Mouse (Mus musculus) MEL (cell line): ENCODE measurements at regions not wholly inside any gene's neighbourhood (a gene's known extent, or its start where the extent isn't known, plus 50 kb on each side); places are given as distances from the start of the nearest gene placed in this dataset.

Source experiments
- DNase-seq: peaks from one replicate; pipeline ENCODE4 v3.0.0; 2011; ENCODE audit warnings: low read depth, low spot score
- H3K27ac ChIP-seq: 2 replicates; pipeline ENCODE4 v1.5.1; 2012; ENCODE audit warnings: low read depth, mild to moderate bottlenecking, control low read depth, low read length, moderate library complexity; ENCODE audit not compliant: control insufficient read depth
- H3K27me3 ChIP-seq, 2 experiments: fragments of 150-350 bp in 1 of 2; sonication (generic) in 1 of 2; 2 replicates each; pipeline ENCODE4 v1.6.1; 2012; ENCODE audit warnings: low read length in 2 of 2, mild to moderate bottlenecking in 2 of 2, improper control_type of control experiment in 1 of 2, moderate library complexity in 1 of 2; ENCODE audit not compliant: insufficient read depth in 2 of 2, control insufficient read depth in 1 of 2
- H3K36me3 ChIP-seq, 2 experiments: 2 replicates each; pipeline ENCODE4 v1.6.1; 2012 to 2014; ENCODE audit warnings: low read length in 2 of 2, improper control_type of control experiment in 1 of 2, inconsistent platforms in 1 of 2, mild to moderate bottlenecking in 1 of 2; ENCODE audit not compliant: insufficient read depth in 2 of 2, control insufficient read depth in 1 of 2
- H3K4me1 ChIP-seq, 2 experiments: fragments of 150-350 bp in 1 of 2; sonication (generic) in 1 of 2; 2 replicates each; pipeline ENCODE4 v1.6.1; 2012; ENCODE audit warnings: low read length in 2 of 2, improper control_type of control experiment in 1 of 2, mild to moderate bottlenecking in 1 of 2; ENCODE audit not compliant: insufficient read depth in 2 of 2, control insufficient read depth in 1 of 2
- H3K4me3 ChIP-seq, 2 experiments: fragments of 150-350 bp in 1 of 2; sonication (generic) in 1 of 2; 2 replicates each; pipeline ENCODE4 v1.5.1; 2012; ENCODE audit warnings: low read depth in 2 of 2, low read length in 2 of 2, mild to moderate bottlenecking in 2 of 2, moderate library complexity in 2 of 2, control low read depth in 1 of 2, improper control_type of control experiment in 1 of 2; ENCODE audit not compliant: control insufficient read depth in 1 of 2, insufficient read depth in 1 of 2
- H3K79me2 ChIP-seq: 2 replicates; pipeline ENCODE4 v1.6.1; 2012; ENCODE audit warnings: mild to moderate bottlenecking, low read length, moderate library complexity; ENCODE audit not compliant: control insufficient read depth, poor library complexity, insufficient read depth
- H3K9ac ChIP-seq: 2 replicates; pipeline ENCODE4 v1.6.1; 2012; ENCODE audit warnings: low read depth, mild to moderate bottlenecking, control low read depth, low read length, moderate library complexity; ENCODE audit not compliant: control insufficient read depth, poor library complexity, severe bottlenecking
- H3K9me3 ChIP-seq: fragments of 150-350 bp; sonication (generic); replicated peaks from 2 replicates; pipeline ENCODE4 v1.6.1; 2012; ENCODE audit warnings: mild to moderate bottlenecking, low read length, improper control_type of control experiment, moderate library complexity; ENCODE audit not compliant: insufficient read depth
- CHD1 ChIP-seq: IDR thresholded peaks from 2 replicates; pipeline ENCODE4 v1.6.1; 2012; ENCODE audit warnings: low read depth, mild to moderate bottlenecking, inconsistent platforms, low read length, improper control_type of control experiment
- EP300 ChIP-seq, 2 experiments: IDR thresholded peaks; 2 replicates each; pipeline ENCODE4 v1.6.1; 2011; ENCODE audit warnings: improper control_type of control experiment in 2 of 2, low read length in 2 of 2, low read depth in 1 of 2, mild to moderate bottlenecking in 1 of 2
- ETS1 ChIP-seq: IDR thresholded peaks from 2 replicates; pipeline ENCODE4 v1.6.1; 2012; ENCODE audit warnings: low read depth, mild to moderate bottlenecking, inconsistent platforms, low read length, improper control_type of control experiment, moderate library complexity
- GATA1 ChIP-seq: IDR thresholded peaks from 2 replicates; pipeline ENCODE4 v1.6.1; 2011; ENCODE audit warnings: low read depth, low read length, improper control_type of control experiment
- HCFC1 ChIP-seq: IDR thresholded peaks from 2 replicates; pipeline ENCODE4 v1.6.1; 2012; ENCODE audit warnings: low read depth, mild to moderate bottlenecking, inconsistent platforms, low read length, improper control_type of control experiment, moderate library complexity
- JUND ChIP-seq: IDR thresholded peaks from 2 replicates; pipeline ENCODE4 v1.6.1; 2011; ENCODE audit warnings: low read depth, mild to moderate bottlenecking, improper control_type of control experiment, low read length
- KAT2A ChIP-seq: conservative IDR thresholded peaks from 2 replicates; pipeline ENCODE4 v1.6.1; 2012; ENCODE audit warnings: low read depth, low read length, improper control_type of control experiment, inconsistent platforms
- MAX ChIP-seq: IDR thresholded peaks from 2 replicates; pipeline ENCODE4 v1.6.1; 2011; ENCODE audit warnings: low read length, improper control_type of control experiment
- MAZ ChIP-seq: IDR thresholded peaks from 2 replicates; pipeline ENCODE4 v1.6.1; 2012; ENCODE audit warnings: low read depth, mild to moderate bottlenecking, inconsistent platforms, low read length, improper control_type of control experiment
- MYB ChIP-seq: IDR thresholded peaks from 2 replicates; pipeline ENCODE4 v1.6.1; 2011; ENCODE audit warnings: mild to moderate bottlenecking, low read depth, low read length, improper control_type of control experiment
- MYC ChIP-seq: IDR thresholded peaks from 2 replicates; pipeline ENCODE4 v1.6.1; 2011; ENCODE audit warnings: low read depth, mild to moderate bottlenecking, low read length, improper control_type of control experiment, moderate library complexity
- NRF1 ChIP-seq: IDR thresholded peaks from 2 replicates; pipeline ENCODE4 v1.6.1; 2014; ENCODE audit warnings: low read depth, mild to moderate bottlenecking, inconsistent platforms, low read length, improper control_type of control experiment, moderate library complexity; ENCODE audit not compliant: poor library complexity, insufficient read depth, severe bottlenecking
- POLR2AphosphoS2 ChIP-seq: IDR thresholded peaks from 2 replicates; pipeline ENCODE4 v1.6.1; 2011; ENCODE audit warnings: low read length, improper control_type of control experiment
- RAD21 ChIP-seq: IDR thresholded peaks from 2 replicates; pipeline ENCODE4 v1.6.1; 2011; ENCODE audit warnings: mild to moderate bottlenecking, low read depth, low read length, improper control_type of control experiment
- RCOR1 ChIP-seq: IDR thresholded peaks from 2 replicates; pipeline ENCODE4 v1.6.1; 2012; ENCODE audit warnings: low read depth, mild to moderate bottlenecking, inconsistent platforms, low read length, improper control_type of control experiment
- SMC3 ChIP-seq: IDR thresholded peaks from 2 replicates; pipeline ENCODE4 v1.6.1; 2011; ENCODE audit warnings: low read depth, low read length, improper control_type of control experiment
- TBP ChIP-seq: IDR thresholded peaks from 2 replicates; pipeline ENCODE4 v1.8.0; 2011; ENCODE audit warnings: low read depth, low read length, improper control_type of control experiment
- TCF12 ChIP-seq: IDR thresholded peaks from 2 replicates; pipeline ENCODE4 v1.6.1; 2014; ENCODE audit warnings: low read depth, mild to moderate bottlenecking, inconsistent platforms, low read length, improper control_type of control experiment, moderate library complexity
- USF2 ChIP-seq, 2 experiments: IDR thresholded peaks; 2 replicates each; pipeline ENCODE4 v1.6.1; 2011 to 2012; ENCODE audit warnings: improper control_type of control experiment in 2 of 2, low read length in 2 of 2, borderline replicate concordance in 1 of 2, inconsistent platforms in 1 of 2, low read depth in 1 of 2, mild to moderate bottlenecking in 1 of 2; ENCODE audit not compliant: insufficient read depth in 1 of 2
- ZC3H11A ChIP-seq: IDR thresholded peaks from 2 replicates; pipeline ENCODE4 v1.6.1; 2012; ENCODE audit warnings: low read depth, mild to moderate bottlenecking, inconsistent platforms, low read length, improper control_type of control experiment
- ZMIZ1 ChIP-seq: IDR thresholded peaks from 2 replicates; pipeline ENCODE4 v1.6.1; 2012; ENCODE audit warnings: low read depth, mild to moderate bottlenecking, inconsistent platforms, low read length, improper control_type of control experiment, moderate library complexity

DNA sequence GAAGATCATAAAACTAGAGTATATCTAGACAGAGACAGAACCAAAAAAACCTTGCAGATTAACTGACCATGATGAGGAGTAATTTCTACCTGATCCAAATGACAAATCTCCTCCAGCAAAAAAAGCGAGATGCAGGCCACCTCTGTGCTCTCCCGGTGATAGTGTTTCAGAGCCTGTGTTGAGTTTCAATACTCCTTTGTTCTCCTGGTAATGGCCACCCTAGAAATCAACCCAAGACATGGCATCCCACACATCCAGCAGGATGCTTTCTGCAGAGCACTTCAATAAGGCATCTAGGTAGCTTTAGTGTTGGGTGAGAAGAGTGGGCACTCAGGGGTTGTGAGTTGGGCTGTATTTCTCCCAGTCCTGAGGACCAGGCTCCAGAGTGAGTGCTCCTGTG lies 371.3 kb upstream of the Sall1 start:
- Histone ChIP-seq H3K4me3 (no peak overlapping the region), H3K79me2 (no peaks in the 10 kb centered on the region), H3K4me1 (no peaks in the 10 kb centered on the region), H3K27ac (no peak overlapping the region), H3K27me3 (no peaks in the 10 kb centered on the region), H3K9me3 (no peaks in the 10 kb centered on the region), H3K36me3 (no peaks in the 10 kb centered on the region), H3K9ac (no peak overlapping the region)
- TF ChIP-seq MAX (no peak), NRF1 (no peak), MYC (no peak), SMC3 (no peak), ZMIZ1 (no peak), RCOR1 (no peak), TCF12 (no peak), GATA1 (no peak), MYB (no peak), CHD1 (no peak), POLR2AphosphoS2 (no peak), KAT2A (no peak), ZC3H11A (no peak), JUND (no peak), EP300 (IDR thresholded peaks at IDR 0.05; ENCODE audit: low read depth in 1 of 2, low read length in 2 of 2) (no peak), HCFC1 (no peak), RAD21 (no peak), TBP (no peak)
- no peak for DNase-seq

DNA sequence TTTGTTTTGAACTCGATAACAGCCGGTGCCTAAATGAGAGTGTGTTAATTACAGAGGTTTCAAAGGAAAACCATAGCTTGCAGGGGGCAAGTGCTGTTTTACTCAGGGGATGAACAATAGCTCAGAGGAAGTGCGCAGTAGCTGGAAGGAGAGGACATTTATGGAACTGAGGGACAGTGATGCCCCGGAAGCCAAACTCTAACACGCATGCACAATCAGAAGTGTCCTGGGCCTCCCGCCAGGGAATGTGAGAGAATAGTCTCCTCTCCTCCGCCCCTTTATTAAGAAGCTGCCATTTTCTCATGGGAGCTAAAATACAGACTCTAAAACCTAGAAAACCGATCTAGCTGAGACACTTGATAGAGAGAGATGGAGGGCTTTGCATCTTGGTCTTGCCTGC lies 368.5 kb upstream of the Sall1 start:
- Histone ChIP-seq H3K27me3 (no peaks in the 10 kb centered on the region), H3K27ac (no peak overlapping the region), H3K4me3 (no peak overlapping the region), H3K9ac (no peak overlapping the region), H3K36me3 (no peaks in the 10 kb centered on the region), H3K4me1 (no peaks in the 10 kb centered on the region), H3K9me3 (no peaks in the 10 kb centered on the region), H3K79me2 (no peaks in the 10 kb centered on the region)
- TF ChIP-seq ETS1 (no peak), KAT2A (no peak), MYC (no peak), USF2 (IDR thresholded peaks at IDR 0.05; ENCODE audit: borderline replicate concordance in 1 of 2, insufficient read depth in 1 of 2, low read depth in 1 of 2, low read length in 2 of 2) (no peak), TCF12 (no peak), MAZ (no peak)
- no peak for DNase-seq
